Mouse (Mus musculus): ENCODE results near the gene Acad11.
A peak's percentile ranks its signal among the peaks of the same experiment; 100 is the strongest.

Acad11 gene

DNA sequence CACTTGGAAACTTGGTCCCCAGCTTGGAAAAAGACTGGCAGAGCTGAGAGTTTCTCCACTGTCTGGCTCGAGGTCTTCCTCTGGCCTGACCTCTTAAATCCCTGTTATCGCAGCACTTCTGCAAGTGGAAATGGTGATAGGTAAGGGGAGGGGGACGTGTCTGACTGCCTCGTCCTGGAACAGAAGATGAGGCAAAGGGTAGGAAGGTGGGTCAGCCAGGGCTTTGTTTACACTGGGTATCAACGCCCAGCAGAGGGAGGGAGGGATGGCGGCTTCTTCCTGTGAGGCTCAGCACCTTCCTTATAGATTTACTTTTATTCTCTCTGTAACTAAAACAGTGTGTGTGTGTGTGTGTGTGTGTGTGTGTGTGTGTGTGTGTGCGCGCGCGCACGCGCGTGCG is 79.6 kb downstream of the Acad11 start:
- DNase-seq (ENCODE audit: extremely low read depth, low read depth, low spot score): no peak

DNA sequence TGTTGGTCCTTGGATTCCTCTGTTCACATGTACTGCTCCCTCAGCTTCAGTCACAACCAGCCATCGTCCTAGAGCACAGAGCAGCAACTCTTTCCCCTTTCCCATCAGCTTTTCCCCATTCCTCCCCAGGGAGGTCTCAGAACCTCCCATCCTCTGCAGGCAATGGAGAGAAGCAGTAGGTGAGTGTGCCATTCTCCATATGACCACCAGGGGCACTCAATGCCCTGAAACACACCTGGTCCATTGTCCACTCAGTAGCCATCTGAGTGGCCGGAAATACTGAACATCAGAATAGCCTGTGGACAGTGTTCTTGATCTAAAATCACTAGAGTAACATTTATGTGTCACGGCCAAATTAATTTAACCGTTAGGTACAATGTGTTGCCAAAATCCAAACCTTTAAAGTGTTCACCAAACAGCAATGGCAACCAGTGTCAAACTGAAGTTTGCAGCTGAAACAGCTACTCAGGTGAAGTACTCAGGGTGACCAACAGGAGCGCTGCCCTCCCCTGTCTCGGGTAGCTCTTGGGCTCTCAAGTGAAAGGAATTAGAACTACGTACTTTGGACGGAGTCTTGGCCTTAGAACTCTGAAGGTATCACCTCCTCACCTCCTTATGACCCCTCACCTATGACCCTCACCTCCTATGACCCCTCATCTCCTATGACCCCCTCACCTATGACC is 81.3 kb downstream of the Acad11 start:
- no peak for DNase-seq (ENCODE audit: extremely low read depth, low read depth, low spot score)

DNA sequence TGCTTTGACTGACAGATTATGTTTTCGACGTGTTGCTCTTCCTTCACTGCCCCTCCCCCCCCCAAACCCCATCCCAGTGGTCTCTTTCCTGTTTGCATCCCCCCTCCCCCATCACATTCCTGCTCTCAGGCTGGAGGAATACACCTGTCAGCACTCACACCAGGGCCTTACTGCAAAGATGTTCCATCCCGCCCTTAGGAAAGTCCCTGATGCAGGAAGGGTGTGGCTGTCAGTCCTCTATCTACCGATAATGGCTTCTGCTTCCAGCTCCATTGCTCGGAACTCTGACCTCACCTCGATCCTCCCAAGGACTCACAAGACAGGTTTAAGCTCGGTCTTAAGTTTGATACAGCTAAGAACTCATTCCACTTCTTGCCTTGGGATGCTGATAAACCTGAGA is 83.5 kb downstream of the Acad11 start:
- no peak for DNase-seq (ENCODE audit: extremely low read depth, low read depth, low spot score)

DNA sequence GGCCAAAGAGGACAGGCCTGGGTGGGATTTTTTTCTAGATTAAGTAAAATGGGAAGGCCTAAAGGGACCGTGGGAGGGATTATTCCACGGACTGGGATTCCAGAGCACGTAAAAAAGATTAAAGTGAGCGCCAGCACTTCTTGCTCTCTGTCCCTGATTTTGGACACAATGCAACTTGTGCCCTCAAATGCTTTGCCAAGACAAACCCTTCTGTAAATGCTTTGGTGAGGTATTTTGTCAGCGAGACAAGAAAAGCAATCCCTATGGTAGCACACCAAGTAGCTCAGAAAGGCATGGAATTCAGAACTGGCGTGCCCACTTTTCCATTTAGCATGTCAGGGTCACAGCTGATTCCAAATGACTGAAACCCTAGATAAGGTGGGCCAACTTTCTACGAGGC is 85.8 kb downstream of the Acad11 start:
- DNase-seq (ENCODE audit: extremely low read depth, low read depth, low spot score): peak; percentile 76

DNA sequence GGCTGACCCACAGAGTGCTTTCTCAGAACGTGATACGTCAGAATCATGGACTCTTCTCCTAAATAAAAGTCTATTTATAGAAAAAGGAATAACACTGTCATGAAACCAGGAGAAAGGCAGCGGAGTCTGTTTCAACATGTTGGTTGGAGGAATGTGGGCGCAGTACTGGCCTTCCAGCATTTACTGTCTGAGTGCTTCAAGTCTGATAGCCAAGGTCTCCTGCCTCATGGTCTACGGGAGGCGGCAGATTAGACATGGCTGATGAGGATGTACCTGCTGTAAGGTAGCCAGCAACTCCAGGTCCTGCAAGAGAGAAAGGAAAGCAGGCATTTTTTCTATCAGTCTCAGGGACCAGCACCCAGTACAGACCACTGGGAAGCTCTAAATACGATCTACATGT is 88.9 kb downstream of the Acad11 start:
- peak; percentile 62 for DNase-seq (ENCODE audit: extremely low read depth, low read depth, low spot score)

DNA sequence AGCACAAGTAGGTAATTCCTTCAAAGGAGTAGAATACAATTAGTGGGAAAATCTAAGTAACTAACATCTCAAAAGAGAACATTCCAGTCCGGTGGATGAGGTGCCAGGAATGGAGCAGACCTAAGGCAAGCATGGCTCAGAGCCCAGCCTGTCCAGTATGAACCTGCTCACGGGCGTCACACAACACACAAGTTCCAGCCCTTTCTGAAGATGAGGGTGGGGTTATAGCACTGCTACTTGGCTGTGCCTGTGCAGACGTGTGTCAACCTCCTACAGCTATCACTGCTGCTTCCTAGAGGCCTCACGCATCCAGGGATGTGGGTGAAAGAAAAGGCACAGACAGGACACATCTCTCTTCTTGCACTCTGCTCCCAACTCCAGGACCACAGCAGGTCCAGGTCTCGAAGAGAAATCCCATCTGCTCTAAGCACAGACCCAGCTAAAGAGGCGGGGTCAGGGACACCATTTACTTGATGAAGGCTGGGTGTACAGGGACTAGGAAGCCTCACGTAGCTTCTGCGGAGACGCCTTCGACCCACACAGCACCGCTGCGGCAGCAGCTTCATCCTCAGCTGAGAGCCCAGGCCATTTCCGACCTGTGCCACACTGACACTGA is 92.0 kb downstream of the Acad11 start:
- peak; percentile 84 for DNase-seq (ENCODE audit: extremely low read depth, low read depth, low spot score)

DNA sequence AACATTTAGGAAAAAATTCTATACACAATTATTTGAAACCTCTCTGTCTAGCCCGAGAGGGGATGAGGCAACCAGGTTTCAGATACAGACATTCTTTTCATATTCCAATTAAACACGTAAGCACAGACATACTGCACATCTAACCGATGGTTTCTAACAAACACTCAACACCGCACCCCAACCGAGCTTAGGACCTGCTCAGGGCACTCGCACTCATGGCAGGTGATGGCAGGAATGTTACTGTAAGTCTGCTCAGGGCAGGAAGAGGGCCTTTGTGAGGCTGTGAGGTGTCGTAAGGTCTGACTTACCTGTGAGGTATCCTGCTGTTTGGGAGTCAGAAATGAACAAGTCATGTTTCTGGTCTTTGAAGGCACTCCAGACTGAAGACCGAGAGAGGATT is 93.3 kb downstream of the Acad11 start:
- DNase-seq (ENCODE audit: extremely low read depth, low read depth, low spot score): no peak

DNA sequence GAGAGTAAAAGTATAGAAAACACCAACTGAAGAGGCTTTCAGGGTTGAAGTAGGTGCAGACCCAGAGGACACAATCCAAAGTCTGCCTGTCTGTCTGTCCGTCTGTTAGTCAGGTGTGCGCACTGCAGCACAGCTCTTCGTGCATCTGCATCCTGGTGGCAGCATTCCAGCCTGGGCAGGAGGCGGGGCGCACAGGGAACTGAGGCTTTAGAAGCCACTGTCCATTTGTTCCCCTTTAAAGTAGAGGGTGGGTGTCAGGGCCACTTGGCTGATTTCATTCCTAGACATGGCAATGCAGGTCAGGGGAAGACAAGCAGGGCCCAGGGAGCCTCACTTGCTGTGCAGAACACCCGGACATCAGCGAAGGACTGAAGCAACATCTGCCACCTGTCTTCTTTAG is 94.1 kb downstream of the Acad11 start:
- DNase-seq (ENCODE audit: extremely low read depth, low read depth, low spot score): no peak

DNA sequence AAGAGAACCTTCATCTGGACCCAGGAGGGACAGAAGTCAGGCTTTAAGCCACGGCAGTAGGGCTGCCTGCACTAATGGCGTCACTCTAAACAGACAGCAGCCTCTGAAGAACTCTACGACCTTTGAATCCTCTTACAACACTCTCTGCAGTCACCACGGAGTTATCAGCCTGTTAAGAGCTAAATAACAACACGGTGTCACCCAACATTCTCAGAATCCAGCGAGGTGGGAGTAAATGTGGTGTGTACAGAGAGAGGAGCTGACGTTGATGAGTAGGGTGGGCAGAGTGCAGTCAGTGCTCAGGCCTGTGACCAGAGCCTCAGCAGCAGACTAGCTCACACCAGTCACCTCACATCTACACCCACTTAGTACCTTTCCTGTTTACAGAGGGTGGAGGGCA is 97.9 kb downstream of the Acad11 start:
- DNase-seq (ENCODE audit: extremely low read depth, low read depth, low spot score): no peak

DNA sequence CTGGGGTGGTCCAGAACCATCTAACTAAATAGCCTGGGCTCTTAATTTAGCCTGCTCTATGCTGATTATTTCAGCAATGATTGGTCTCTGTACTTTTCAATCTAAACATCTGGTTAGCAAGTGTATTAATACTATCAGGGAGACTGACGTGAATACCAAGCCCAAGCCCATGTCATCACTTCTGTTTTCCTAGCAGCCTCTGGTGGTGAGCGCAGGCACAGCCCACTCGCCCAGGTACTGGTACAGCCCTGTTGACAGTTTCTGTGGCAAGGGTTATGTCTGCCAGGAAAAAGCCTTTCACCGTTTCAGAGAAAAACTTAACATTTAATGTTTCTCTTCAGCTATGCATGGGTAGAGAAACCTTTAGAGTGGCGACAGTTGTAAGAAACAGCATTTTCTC is 101.0 kb downstream of the Acad11 start:
- no peak for DNase-seq (ENCODE audit: extremely low read depth, low read depth, low spot score)

DNA sequence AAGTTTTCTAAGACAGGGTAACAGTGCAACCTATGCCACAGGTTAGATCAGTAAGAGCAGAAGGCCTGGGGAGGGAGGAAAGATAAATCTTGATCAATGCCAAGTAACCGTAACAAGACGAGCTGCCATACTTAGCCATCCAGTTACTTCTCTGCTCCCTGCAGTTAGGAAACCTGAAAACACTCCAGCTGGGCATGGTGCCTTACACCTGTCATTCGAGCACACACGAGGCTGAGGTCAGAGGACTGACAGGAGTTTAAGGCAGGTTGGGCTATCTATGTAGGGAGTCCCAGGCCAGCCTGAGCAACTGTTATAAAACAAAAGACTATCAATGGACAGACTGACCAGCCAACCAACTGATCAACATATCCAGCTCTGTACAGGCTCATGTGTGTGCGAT is 102.7 kb downstream of the Acad11 start:
- no peak for DNase-seq (ENCODE audit: extremely low read depth, low read depth, low spot score)

DNA sequence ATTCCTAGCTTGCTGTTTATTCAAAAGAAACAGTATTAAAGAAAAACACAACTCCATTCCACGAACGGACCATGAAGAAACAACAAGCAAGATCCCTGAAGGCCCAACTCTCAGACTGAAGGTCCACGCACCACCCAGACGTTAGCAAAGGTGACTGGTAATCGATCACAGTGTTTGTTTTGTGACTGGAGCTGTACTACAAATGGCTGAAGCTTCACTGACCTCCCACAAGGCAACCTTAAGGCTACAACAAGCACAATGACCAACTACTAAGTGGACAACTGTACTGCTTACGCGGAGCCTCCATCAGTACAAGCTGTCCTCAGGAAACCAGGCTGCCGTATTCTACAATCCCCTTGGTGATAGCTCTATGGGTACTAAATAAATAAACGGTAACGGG is 106.8 kb downstream of the Acad11 start:
- no peak for DNase-seq (ENCODE audit: extremely low read depth, low read depth, low spot score)

DNA sequence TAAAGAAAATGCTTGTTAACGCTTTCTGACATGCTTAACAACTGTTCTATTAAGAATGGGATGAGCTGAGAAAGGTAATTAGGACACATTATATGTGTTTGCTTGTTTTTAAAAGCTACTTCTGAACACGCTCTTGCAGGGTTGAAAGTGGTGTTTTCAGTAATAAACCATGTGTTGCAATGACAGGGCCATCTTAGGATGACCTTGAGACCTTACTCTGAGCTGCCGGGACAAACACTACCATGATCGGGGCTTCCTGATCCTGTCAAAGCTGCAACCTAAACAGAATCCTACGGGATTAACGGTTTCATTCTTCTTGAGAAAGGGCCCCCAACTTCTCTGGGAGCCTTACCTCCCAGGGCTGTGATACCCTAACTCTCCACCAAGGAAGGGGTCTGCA is 108.5 kb downstream of the Acad11 start:
- no peak for DNase-seq (ENCODE audit: extremely low read depth, low read depth, low spot score)

DNA sequence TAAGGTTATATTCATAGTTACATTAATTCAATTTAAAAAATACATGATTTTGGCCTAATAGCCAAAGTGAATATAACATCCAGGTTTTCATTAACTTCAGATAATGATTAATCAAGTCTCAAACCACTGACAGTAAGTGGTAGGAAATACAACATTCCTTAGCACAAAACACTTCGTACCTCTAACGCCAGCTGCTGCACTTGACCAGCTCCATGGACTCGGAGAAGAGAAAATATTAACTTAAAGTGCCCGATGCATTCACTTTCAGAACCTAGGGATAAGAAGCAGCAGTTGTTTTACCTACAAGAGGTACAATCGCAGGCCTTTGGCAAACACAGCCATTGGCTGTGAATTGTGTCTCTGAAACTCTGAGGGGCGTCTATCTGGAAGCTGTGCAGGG is 109.2 kb downstream of the Acad11 start:
- no peak for DNase-seq (ENCODE audit: extremely low read depth, low read depth, low spot score)

All from fat pad, adult 2 months (tissue).